Mouse (Mus musculus): Measurements from ENCODE around the gene Dnajc11.

The Dnajc11 gene

GRCm38 (mm10) chr4:151933505-151934214, at the start of gene Dnajc11:
TSS of gene Dnajc11 (plus strand) at chr4:151933691.
- DNase-seq = peak; percentile 86 to 95

GRCm38 (mm10) chr4:151893241-151893640, 40.2 kb upstream of the Dnajc11 start:
- peak in 1 of 2 experiments; percentile 21 for DNase-seq

GRCm38 (mm10) chr4:151894926-151895325, 38.6 kb upstream of the Dnajc11 start:
- no peak for DNase-seq

DNA sequence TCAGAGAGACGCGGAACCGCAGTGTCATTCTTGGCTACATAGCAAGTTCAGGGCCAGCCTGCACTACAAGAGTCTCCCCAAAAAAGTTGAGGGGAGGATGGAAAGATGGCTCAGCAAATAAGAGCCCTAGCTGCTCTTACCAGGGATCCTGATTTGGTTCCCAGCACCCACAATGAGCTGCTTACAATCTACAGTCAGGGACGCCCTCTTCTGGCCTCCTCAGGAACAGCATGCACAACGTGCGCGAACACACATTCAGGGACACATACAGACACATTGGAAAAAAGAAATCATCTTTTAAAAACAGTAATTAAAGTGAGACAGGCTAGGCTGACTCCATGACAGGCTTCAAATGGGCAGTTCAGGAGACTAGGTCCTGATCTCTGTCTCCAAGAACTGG, 37.9 kb upstream of the Dnajc11 start:
- no peak for DNase-seq

- no peak for DNase-seq
Observed at GRCm38 (mm10) chr4:151897069-151897617, 36.3 kb upstream of the Dnajc11 start.

DNA sequence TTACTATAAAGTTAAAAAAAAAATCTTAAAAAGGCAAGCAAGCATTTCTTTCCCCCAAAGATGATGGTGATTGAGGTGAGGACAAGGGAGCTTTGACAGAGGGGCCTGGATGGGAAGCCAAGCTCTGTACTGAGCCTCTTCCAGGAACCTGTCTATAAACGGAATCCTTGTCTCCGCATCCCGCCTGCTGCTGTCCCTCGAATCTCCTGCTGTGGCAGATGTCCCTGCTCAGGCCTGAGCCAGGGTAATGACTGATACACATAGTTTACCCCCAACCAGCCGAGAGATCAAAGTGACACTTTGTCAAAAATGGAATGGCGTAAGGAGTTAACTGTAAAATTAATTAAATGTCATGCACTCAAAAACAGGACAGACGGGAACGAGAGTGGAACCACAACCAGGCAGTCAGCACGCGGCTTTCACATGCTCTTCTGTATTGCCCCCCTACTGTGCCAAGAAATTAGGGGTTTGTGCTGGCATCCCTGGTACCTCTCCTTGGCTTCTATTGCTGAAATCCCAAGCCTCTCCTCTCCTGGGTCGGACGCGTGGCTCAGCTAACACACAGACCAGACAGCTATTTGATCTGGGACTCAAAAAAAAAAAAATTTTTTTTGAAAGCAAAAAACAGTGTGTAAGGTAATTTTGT, 34.8 kb upstream of the Dnajc11 start:
- no peak for DNase-seq

DNA sequence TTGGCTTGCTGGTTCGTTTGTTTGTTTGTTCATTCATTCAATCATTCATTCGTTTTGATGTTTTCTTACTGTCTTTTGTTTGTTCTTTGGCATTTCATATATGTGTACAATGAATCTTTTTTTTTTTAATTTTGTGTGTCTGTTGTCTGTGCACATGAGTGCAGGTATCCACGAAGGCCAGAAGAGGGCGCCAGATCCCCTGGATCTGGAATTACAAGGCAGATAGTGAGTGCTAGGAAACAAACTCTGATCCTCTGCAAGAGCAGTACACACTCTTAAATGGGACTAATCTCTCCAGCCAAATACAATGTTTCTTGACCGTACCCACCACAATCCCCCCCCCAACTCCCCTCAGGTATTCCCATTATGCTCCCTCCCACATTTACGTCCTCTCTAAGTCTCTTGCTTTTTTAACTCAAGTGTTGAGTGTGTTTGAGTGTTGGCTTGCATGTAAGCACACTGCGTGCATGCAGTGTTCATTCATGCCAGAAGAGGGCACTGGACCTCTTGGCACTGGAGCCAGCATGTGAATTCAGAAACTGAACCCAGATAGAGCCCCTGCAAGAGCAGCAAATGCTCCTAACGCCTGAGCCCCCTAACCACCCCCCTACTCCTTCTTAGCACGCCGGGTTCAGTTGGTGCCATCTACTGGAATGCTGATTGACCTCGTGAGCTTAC, 33.6 kb upstream of the Dnajc11 start:
- DNase-seq = peak in 1 of 2 experiments; percentile 13

DNA sequence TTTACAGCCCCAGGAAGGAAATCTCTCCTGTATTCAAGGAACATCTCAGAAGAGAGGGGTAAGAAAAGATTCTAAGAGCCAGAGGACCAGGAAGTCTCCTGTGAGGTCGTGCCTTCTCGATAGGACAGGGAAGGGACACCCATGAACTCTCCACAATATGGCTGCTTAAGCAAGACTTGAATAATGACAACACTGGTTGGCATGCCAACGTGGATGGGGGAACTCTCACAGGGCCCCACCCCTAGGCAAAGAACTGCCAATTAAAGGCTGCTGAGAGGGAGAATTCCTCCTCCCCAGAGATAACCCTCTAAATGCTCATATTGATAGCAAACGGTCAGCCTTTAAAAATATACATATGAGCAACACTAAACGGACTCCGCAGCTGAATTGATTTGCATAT, 32.8 kb upstream of the Dnajc11 start:
- no peak for DNase-seq

GRCm38 (mm10) chr4:151901422-151901821, 32.1 kb upstream of the Dnajc11 start:
- peak; percentile 59 to 66 for DNase-seq

DNA sequence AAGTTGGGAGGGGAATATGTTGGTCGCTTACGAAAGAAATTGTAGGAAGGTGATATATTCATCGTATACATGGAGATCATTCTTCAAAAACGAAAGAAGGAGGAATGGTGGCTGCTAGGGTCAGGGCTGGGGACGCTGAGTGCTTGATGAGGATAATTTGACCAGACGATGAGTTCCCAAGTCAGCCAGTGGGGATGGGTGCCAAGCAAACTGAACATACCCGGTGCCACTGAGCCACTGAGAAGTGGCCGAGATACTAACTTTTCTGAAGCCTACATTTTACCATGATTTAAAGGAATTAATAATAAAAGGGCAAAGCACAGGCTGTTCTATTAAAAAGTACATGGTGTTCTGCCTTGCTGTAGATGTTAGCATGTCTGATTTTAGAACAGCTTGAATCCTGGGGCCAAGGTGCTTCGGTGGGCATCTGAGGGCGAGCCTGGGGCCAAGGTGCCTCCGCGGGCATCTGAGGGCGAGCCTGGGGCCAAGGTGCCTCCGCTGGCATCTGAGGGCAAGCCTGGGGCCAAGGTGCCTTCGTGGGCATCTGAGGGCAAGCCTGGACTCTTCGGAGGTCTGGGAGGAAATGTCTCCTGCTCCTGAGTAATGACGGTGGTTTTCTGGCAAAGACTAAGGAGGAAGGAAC, 31.3 kb upstream of the Dnajc11 start:
- DNase-seq = no peak

DNA sequence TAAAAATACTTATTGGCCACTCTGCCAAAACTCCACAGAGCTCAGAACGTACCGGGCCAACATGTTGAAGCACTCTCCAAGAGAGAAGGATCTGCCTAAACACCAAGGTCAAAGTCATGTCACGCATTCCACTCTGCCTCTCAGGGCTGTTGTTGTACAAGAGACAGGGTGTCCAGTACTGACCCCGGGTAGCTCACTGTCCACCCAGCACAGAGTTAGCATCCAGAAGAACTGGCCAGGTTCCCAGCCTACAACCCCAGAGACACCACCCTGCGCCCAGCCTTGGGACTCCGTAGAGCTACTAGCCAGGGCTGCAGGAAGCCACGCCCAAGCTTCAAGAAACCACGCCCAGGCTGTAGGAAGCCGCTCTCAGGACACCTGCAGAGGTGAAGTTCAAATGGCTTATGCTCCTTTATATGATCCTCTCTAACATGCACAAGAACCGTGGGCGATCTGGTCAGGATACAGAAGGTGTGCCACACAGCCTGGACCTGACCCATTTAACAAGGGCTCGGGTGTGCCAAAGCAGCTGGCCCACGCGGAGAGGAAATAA, 30.7 kb upstream of the Dnajc11 start:
- DNase-seq = peak; percentile 82 to 95

DNA sequence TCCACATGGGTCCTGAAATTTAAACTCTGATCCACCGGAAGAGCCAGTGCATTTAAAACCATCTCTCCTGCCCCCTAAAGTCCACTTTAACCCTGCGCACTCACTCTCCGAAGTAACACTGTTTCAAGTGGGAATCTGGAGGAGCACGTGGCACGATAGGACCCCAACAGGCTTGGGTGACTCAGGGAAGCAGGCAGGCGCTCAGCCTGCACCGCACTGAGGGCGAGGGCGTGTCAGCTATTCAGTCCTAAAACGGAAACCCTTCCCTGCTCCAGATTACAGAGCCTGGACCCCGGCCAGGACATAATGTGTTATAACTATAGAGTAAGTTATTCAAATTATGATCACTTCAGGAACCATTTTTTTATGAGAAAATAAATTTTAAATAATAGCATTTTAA, 29.4 kb upstream of the Dnajc11 start:
- peak; percentile 72 to 84 for DNase-seq

- no peak for DNase-seq
Observed at GRCm38 (mm10) chr4:151905621-151906020, 27.9 kb upstream of the Dnajc11 start.

DNA sequence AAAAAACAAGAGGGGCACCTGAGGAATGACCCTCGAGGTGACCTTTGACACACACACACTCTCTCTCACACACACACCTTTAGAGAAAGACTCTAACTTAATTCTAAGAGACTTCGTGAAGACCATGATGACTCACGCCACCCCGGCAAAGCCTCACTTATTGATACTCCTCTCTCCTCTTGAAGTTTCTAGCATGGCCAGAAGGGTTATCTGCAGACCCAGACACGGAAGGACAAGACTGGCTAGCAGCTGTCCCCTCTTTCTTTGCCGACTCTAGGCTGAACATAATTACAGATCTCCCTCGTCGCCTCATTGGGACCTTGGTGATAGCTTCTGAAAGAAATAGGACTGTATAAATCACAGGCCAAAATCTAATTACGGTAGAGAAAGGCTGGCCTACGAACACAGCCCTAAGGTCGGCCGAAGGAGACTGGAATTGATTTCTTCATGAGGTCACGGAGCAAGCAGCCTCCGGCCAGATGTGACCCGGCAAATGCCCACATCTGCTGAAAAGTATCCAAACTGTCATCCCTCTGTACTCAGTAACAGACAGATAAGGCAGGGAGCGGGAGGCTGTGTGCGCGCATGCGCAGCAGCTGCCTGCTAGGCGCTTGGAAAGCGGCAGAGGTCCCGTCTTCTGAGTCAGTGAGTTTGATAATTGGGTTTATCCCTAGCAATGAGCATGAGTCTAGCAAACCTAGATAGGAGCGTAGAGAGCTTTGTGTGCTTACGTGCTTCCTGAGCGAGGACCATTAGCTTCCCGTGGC, 25.7 kb upstream of the Dnajc11 start:
- DNase-seq = no peak

DNA sequence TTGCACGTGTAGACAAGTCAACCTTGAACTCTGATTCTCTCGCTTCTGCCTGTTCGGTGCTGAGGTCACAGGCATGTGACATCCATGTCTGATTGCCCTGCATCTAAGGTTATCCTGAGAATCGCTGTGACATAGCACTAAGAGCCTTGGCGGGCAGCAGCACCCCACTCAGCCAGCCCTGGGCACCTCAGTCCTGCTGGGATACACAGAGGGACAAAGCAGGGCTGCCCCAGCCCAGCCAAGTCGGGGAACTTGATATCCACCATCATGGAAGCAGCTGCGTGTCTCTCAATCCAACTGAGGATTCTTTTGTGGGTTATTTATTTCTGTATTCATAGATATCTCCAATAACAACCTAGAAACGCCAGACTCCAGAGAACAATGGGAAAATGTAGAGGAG, 24.7 kb upstream of the Dnajc11 start:
- DNase-seq = no peak

DNA sequence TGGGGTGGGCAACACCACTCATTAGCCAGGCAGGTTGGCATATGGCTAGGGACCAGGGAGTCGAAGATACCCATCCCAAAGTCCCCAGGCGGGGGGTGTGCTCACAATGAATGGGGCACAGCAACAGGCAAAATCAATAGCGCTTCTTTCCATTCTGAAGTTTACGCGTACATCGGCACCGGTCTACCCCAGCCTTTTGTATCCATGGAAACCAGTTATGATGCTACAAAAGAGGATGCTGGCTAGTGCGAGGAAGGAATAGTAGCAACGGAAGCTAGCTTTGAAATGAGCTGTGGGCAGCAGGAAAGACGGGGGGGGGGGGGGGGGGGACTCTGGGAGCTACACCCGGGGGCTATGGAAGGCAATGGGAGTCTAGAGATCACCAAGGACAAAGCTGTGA, 17.2 kb upstream of the Dnajc11 start:
- no peak for DNase-seq

DNA sequence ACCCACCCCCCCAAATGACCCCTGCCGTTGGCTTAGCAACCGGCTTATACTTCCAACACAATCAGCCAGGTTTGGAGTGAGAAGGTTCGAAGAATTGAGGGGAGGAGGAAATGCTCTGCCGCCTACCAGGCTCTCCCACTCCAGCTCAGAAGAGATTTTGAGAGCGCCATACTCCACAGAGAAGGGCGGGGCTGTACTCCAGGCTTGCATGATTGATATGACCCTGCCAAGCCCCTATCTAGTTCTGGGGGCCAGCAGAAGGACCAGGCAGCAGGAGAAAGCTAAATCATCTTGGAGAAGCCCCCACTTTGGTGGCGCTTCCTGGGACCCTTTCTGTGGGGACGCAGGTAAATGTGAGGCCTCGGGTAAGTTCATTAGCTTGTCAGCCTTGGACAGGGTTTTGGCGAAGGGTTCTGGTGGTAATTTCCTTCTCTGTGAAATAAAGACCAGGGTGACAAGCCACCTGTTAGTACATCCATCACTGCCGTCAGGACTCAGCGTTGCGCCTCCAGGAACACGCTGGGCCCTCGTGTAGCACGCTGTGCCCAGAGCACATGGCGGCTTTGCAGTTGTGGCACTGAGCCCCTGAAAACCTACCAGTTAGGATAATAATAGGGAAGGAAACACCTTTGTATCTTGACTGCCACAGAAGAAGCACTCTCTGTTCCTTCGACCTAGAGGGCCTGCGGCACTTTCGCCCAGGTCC, 14.2 kb upstream of the Dnajc11 start:
- DNase-seq = no peak

DNA sequence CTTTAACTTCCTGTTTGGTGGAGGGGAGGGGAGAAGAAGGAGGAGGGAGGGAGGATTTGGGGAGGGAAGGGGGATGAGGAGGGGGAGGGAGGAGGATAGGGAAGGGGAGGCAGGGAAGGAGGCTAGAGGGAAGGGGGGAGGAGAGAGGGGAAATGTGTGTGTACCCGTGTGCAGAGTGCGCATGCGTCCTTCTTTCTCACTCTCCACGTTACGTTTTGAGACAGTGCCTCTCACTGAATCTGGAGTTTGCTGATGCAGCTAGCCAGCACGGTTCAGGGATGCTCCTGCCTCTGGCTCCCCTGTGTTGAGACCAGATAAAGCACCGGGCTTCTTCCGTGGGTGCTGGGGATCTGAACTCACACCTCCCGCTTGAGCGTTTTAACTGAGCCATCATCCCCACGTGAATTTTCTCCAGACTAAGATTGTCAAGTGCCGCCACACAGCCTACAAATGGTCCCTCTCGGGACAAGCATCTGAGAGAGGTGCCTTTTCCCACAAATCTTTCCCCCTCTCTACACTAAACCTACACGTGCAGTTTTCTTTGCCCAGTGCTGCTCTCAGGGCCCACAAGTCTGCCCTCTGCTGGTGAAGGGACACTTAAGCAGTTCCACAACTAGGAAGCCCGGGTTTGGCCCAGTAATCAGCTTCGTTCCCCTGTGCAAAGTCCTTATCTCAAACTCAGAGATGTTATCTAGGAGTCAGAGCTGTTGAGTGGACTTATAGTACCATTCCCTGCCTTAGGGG, 13.4 kb upstream of the Dnajc11 start:
- DNase-seq = peak; percentile 74 to 75

- no peak for DNase-seq
Observed at GRCm38 (mm10) chr4:151922124-151922523, 11.4 kb upstream of the Dnajc11 start.

Data from kidney, postnatal 25 days (tissue).